Mouse (Mus musculus): ENCODE measurements around the gene Tarbp2. TPM values are rescaled to one million over a fixed set of nuclear protein-coding genes. Genes with fewer than 3 reads are reported as not detected.

The Tarbp2 gene
- total RNA-seq, 1 experiment, result 184 TPM

GRCm38 (mm10) chr15:102513004-102513403 lies 5.0 kb upstream of the Tarbp2 start:
- H3K9ac ChIP-seq (ENCODE audit: insufficient read depth, low read depth, low read length, poor library complexity, severe bottlenecking), result no peak overlapping the region
- TF ChIP-seq ZC3H11A (IDR thresholded peaks at IDR 0.05; ENCODE audit: borderline replicate concordance, low read depth, low read length), result no peak
- no peak for TF ChIP-seq MAFK (IDR thresholded peaks at IDR 0.05; ENCODE audit: insufficient read depth, low read depth, low read length)
- TF ChIP-seq CHD2 (IDR thresholded peaks at IDR 0.05; ENCODE audit: low read depth, low read length), result no peak
- TF ChIP-seq HCFC1 (IDR thresholded peaks at IDR 0.05; ENCODE audit: borderline replicate concordance, insufficient read depth, low read length), result no peak
- no peak for TF ChIP-seq ZNF384 (IDR thresholded peaks at IDR 0.05; ENCODE audit: low read depth, low read length)
- H3K4me3 ChIP-seq (ENCODE audit: insufficient read depth in 1 of 2, low read depth in 1 of 2, low read length in 2 of 2, poor library complexity in 1 of 2, severe bottlenecking in 1 of 2), result no peak overlapping the region
- H3K4me1 ChIP-seq (ENCODE audit: control insufficient read depth in 2 of 2, insufficient read depth in 2 of 2, low read length in 2 of 2, poor library complexity in 1 of 2), result peaks cover 0 to 18% of the 10 kb centered on the region in 2 experiments; a peak in 3 of 4 replicates
- H3K36me3 ChIP-seq (ENCODE audit: control insufficient read depth, insufficient read depth, low read length, poor library complexity, severe bottlenecking), result no peaks in the 10 kb centered on the region
- no peaks in the 10 kb centered on the region for H3K9me3 ChIP-seq (ENCODE audit: control insufficient read depth, insufficient read depth, low read depth, low read length)
- in situ Hi-C loops (cut with MboI; ENCODE audit: low sequenced_read_pairs in 2 of 2, unreplicated experiment in 2 of 2), result no loop called here
- no peak overlapping the region for H3K27ac ChIP-seq (ENCODE audit: insufficient read depth, low read depth, low read length, poor library complexity, severe bottlenecking)
- no peak for DNase-seq (ENCODE audit: low read depth, low spot score)

- Histone ChIP-seq H3K9me3 (ENCODE audit: control insufficient read depth, insufficient read depth, low read depth, low read length) (no peaks in the 10 kb centered on the region), H3K36me3 (ENCODE audit: control insufficient read depth, insufficient read depth, low read length, poor library complexity, severe bottlenecking) (peaks cover 1% of the 10 kb centered on the region; the same call in 1 of the 2 replicates), H3K4me1 (ENCODE audit: control insufficient read depth in 2 of 2, insufficient read depth in 2 of 2, low read length in 2 of 2, poor library complexity in 1 of 2) (peaks cover 0 to 20% of the 10 kb centered on the region in 2 experiments; a peak in 2 of 4 replicates), H3K4me3 (ENCODE audit: insufficient read depth in 1 of 2, low read depth in 1 of 2, low read length in 2 of 2, poor library complexity in 1 of 2, severe bottlenecking in 1 of 2) (no peak overlapping the region), H3K9ac (ENCODE audit: insufficient read depth, low read depth, low read length, poor library complexity, severe bottlenecking) (no peak overlapping the region), H3K27ac (ENCODE audit: insufficient read depth, low read depth, low read length, poor library complexity, severe bottlenecking) (no peak overlapping the region)
- no peak for DNase-seq (ENCODE audit: low read depth, low spot score)
- TF ChIP-seq MAFK (IDR thresholded peaks at IDR 0.05; ENCODE audit: insufficient read depth, low read depth, low read length) (no peak), HCFC1 (IDR thresholded peaks at IDR 0.05; ENCODE audit: borderline replicate concordance, insufficient read depth, low read length) (no peak), CHD2 (IDR thresholded peaks at IDR 0.05; ENCODE audit: low read depth, low read length) (no peak), ZNF384 (IDR thresholded peaks at IDR 0.05; ENCODE audit: low read depth, low read length) (no peak), ZC3H11A (IDR thresholded peaks at IDR 0.05; ENCODE audit: borderline replicate concordance, low read depth, low read length) (no peak)
- in situ Hi-C loops (cut with MboI; ENCODE audit: low sequenced_read_pairs in 2 of 2, unreplicated experiment in 2 of 2), result no loop called here
Observed at GRCm38 (mm10) chr15:102515261-102515660, 2.7 kb upstream of the Tarbp2 start.

GRCm38 (mm10) chr15:102515791-102516190 lies 2.2 kb upstream of the Tarbp2 start:
- no peak for DNase-seq (ENCODE audit: low read depth, low spot score)
- no peak overlapping the region; the same call in 1 of the 2 replicates for H3K27ac ChIP-seq (ENCODE audit: insufficient read depth, low read depth, low read length, poor library complexity, severe bottlenecking)
- H3K36me3 ChIP-seq (ENCODE audit: control insufficient read depth, insufficient read depth, low read length, poor library complexity, severe bottlenecking), result peaks cover 7% of the 10 kb centered on the region; the same call in 1 of the 2 replicates
- H3K9me3 ChIP-seq (ENCODE audit: control insufficient read depth, insufficient read depth, low read depth, low read length), result no peaks in the 10 kb centered on the region
- H3K9ac ChIP-seq (ENCODE audit: insufficient read depth, low read depth, low read length, poor library complexity, severe bottlenecking), result peak overlapping the region; percentile 81; the same call in 1 of the 2 replicates
- H3K4me3 ChIP-seq (ENCODE audit: insufficient read depth in 1 of 2, low read depth in 1 of 2, low read length in 2 of 2, poor library complexity in 1 of 2, severe bottlenecking in 1 of 2), result peak overlapping the region; percentile 80 to 84
- in situ Hi-C loops (cut with MboI; ENCODE audit: low sequenced_read_pairs in 2 of 2, unreplicated experiment in 2 of 2), result no loop called here
- H3K4me1 ChIP-seq (ENCODE audit: control insufficient read depth in 2 of 2, insufficient read depth in 2 of 2, low read length in 2 of 2, poor library complexity in 1 of 2), result peaks cover 0 to 20% of the 10 kb centered on the region in 2 experiments; a peak in 2 of 4 replicates
- TF ChIP-seq ZNF384 (IDR thresholded peaks at IDR 0.05; ENCODE audit: low read depth, low read length), result no peak
- no peak for TF ChIP-seq ZC3H11A (IDR thresholded peaks at IDR 0.05; ENCODE audit: borderline replicate concordance, low read depth, low read length)
- TF ChIP-seq CHD2 (IDR thresholded peaks at IDR 0.05; ENCODE audit: low read depth, low read length), result no peak
- TF ChIP-seq HCFC1 (IDR thresholded peaks at IDR 0.05; ENCODE audit: borderline replicate concordance, insufficient read depth, low read length), result no peak
- TF ChIP-seq MAFK (IDR thresholded peaks at IDR 0.05; ENCODE audit: insufficient read depth, low read depth, low read length), result no peak

- Histone ChIP-seq H3K9me3 (ENCODE audit: control insufficient read depth, insufficient read depth, low read depth, low read length) (no peaks in the 10 kb centered on the region), H3K4me1 (ENCODE audit: control insufficient read depth in 2 of 2, insufficient read depth in 2 of 2, low read length in 2 of 2, poor library complexity in 1 of 2) (peaks cover 0 to 15% of the 10 kb centered on the region in 2 experiments; a peak in 2 of 4 replicates), H3K9ac (ENCODE audit: insufficient read depth, low read depth, low read length, poor library complexity, severe bottlenecking) (peak overlapping the region; percentile 81), H3K27ac (ENCODE audit: insufficient read depth, low read depth, low read length, poor library complexity, severe bottlenecking) (peak overlapping the region; percentile 2; the same call in 1 of the 2 replicates), H3K4me3 (ENCODE audit: insufficient read depth in 1 of 2, low read depth in 1 of 2, low read length in 2 of 2, poor library complexity in 1 of 2, severe bottlenecking in 1 of 2) (peak overlapping the region; percentile 80 to 84), H3K36me3 (ENCODE audit: control insufficient read depth, insufficient read depth, low read length, poor library complexity, severe bottlenecking) (peaks cover 10% of the 10 kb centered on the region)
- no peak for DNase-seq (ENCODE audit: low read depth, low spot score)
- in situ Hi-C loops (cut with MboI; ENCODE audit: low sequenced_read_pairs in 2 of 2, unreplicated experiment in 2 of 2), result no loop called here
- TF ChIP-seq MAFK (IDR thresholded peaks at IDR 0.05; ENCODE audit: insufficient read depth, low read depth, low read length) (no peak), CHD2 (IDR thresholded peaks at IDR 0.05; ENCODE audit: low read depth, low read length) (no peak), ZNF384 (IDR thresholded peaks at IDR 0.05; ENCODE audit: low read depth, low read length) (no peak), ZC3H11A (IDR thresholded peaks at IDR 0.05; ENCODE audit: borderline replicate concordance, low read depth, low read length) (no peak), HCFC1 (IDR thresholded peaks at IDR 0.05; ENCODE audit: borderline replicate concordance, insufficient read depth, low read length) (no peak)
Observed at GRCm38 (mm10) chr15:102516293-102516692, 1.7 kb upstream of the Tarbp2 start.
